Mouse (Mus musculus): ENCODE data around the gene Serpinb12. TPM values are rescaled to one million over a fixed set of nuclear protein-coding genes. Genes with fewer than 3 reads are reported as not detected.
"Not testable (repeated sequence)": the region's sequence is repeated elsewhere in the genome, so short reads cannot be mapped to it uniquely, and the experiment has no call there.

Serpinb12 gene
- total RNA-seq (2021), result not detected
- long read RNA-seq, experiment 1, result 0 reads
- long read RNA-seq, experiment 2, result 0 reads

DNA sequence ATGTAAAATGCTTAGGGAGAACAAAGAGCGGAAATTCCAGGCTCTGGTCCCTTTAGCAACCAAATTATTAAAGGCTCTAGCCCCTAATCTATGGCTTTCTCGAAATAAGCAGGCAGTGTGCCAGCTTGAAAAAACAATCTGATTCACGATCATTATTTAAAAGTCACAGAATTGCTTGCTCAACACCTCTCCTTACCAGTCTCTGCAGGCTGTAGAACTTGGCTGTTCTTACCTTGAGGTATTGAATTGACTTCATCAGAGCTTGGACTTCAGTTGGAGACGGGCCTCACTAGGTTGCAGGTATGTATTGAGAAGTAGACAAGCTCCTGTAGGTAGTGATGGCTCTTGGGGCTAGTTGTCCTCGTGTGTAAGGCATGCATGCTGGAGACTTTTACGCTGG lies at the start of gene Serpinb12:
Gene Serpinb12, plus strand, starts transcription at position 185 of the 400 bp plus-strand sequence.
- no peak for DNase-seq (ENCODE audit: low spot score in 2 of 2)

- DNase-seq (ENCODE audit: low spot score in 2 of 2), result not testable (repeated sequence)
Observed at GRCm38 (mm10) chr1:106895142-106895541, 39.1 kb upstream of the Serpinb12 start.

GRCm38 (mm10) chr1:106901406-106901805 lies 32.8 kb upstream of the Serpinb12 start:
- DNase-seq (ENCODE audit: low spot score in 2 of 2), result no peak

DNA sequence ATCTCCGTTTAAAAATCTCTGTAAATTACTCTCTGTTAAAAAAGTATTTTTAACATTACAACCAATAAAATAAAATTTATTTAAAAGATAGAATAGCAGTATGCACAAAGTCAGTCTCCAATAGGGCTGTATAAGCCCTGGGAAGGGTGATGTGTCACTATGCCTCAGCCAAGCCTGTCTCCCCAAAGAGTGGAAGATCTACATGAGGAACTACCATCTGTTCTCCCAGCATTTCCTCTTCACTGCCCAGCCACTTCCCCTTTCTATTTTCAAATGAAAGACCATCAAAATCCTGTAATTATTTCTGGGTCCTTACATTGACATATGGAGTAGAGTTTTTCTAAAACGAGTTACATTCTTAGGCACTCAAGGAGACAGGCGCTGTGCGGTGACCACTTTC lies 2.3 kb upstream of the Serpinb12 start:
- DNase-seq (ENCODE audit: low spot score in 2 of 2), result no peak

GRCm38 (mm10) chr1:106933658-106934057 lies 591 bp upstream of the Serpinb12 start:
- DNase-seq (ENCODE audit: low spot score in 2 of 2), result no peak

DNA sequence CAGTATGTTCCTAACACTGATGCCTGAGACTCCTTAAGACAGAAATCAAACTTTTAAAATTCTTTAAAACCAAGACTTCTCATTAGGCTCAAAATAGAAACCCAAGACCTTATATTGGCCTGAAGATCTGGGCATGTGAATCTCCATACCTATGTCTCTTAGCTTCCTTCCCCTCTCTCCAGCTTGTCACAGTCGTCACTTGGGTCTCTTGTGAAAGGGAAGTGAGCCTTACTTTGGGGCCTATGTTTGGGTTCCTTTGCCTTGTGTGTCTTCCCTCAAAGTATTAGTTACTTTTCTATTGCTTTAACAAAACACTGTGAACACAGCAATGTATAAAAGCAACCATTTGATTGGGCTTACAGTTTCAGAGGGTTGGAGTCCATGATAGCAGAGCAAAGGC lies 13.0 kb downstream of the Serpinb12 start:
- DNase-seq (ENCODE audit: low spot score in 2 of 2), result no peak

GRCm38 (mm10) chr1:106959981-106960380 lies 25.7 kb downstream of the Serpinb12 start:
- no peak for DNase-seq (ENCODE audit: low spot score in 2 of 2)

DNA sequence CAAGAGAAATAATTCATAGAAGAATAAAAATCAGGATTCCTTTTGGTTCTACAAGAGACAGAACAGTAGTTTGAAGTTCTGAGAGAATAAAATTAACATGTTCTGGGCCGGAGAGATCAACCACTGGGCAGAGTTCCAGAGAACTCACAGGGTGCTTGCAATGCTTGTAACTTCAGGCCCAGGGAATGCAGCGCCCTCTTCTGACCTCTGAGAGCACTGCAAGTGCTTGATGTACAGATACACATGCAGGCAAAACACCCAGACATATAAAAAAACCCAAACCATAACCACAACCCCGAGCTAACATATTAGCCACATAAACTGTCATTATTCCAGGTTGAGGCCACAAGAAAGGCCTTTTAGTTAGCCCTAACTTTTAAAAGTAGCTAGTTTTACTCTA lies 26.8 kb downstream of the Serpinb12 start:
- no peak for DNase-seq (ENCODE audit: low spot score in 2 of 2)

- DNase-seq (ENCODE audit: low spot score in 2 of 2), result no peak
Observed at GRCm38 (mm10) chr1:106980684-106981083, 46.4 kb downstream of the Serpinb12 start, which contains the start of gene Serpinb13. TSS of gene Serpinb13 (plus strand) at chr1:106980984.

DNA sequence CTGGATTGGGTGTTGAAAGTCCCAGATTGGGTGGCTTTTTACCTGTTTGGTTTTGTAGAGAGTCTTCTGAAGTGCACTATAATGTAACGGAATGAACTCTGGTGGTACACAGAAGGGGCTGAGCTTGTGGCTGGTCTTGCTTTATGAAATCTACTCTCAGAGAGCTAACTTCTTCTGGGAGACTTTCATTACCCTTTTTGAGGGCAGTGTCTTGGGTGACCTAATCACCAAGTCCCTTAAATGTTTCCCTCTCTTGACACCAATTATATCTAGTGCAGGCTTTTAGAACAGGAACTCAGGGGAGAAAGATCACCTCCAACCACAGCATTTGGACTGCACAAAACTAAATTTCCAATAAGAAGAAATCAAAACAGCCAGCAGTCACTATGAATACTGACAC lies 48.8 kb downstream of the Serpinb12 start:
- DNase-seq (ENCODE audit: low spot score in 2 of 2), result no peak

GRCm38 (mm10) chr1:106983865-106984264 lies 49.6 kb downstream of the Serpinb12 start:
- DNase-seq (ENCODE audit: low spot score in 2 of 2), result no peak

DNA sequence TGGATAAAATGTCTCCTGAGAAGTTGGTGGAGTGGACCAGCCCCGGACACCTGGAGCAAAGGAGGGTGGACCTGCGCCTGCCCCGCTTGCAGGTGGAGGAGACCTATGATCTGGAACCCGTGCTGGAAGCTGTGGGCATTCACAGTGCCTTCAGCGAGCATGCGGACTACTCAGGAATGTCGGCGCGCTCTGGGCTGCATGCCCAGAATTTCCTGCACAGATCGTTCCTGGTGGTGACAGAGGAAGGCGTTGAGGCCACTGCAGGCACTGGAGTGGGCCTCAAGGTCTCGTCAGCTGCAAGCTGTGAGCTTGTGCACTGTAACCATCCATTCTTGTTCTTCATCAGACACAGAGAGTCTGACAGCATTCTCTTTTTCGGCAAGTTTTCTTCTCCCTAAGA lies 66.2 kb downstream of the Serpinb12 start:
- DNase-seq (ENCODE audit: low spot score in 2 of 2), result no peak

GRCm38 (mm10) chr1:107001754-107002153 lies 67.5 kb downstream of the Serpinb12 start:
- DNase-seq (ENCODE audit: low spot score in 2 of 2), result no peak

- DNase-seq (ENCODE audit: low spot score in 2 of 2), result no peak
Observed at GRCm38 (mm10) chr1:107006316-107006715, 72.1 kb downstream of the Serpinb12 start.

Other genes starting within 250 kb of the Serpinb12 start
- gene Bcl2, start 220.2 kb upstream of the Serpinb12 start, total RNA-seq (2021), result 10 to 100 TPM in 1 of 2 experiments, 1 to 10 TPM in 1; 9.1 to 13.3 TPM
- gene Kdsr, start 174.7 kb upstream of the Serpinb12 start, total RNA-seq (2021), result 10 to 100 TPM; 26.3 to 30.8 TPM
- 100 to 1,000 TPM; 128 to 129 TPM for gene Vps4b, start 137.7 kb upstream of the Serpinb12 start, total RNA-seq (2021)
- not detected for gene Serpinb5, start 73.3 kb upstream of the Serpinb12 start, total RNA-seq (2021)
- gene Serpinb13, start 46.5 kb downstream of the Serpinb12 start, total RNA-seq (2021), result not detected
- not detected for gene Serpinb3a, start 117.9 kb downstream of the Serpinb12 start, total RNA-seq (2021)
- not detected for gene Serpinb3d, start 149.1 kb downstream of the Serpinb12 start, total RNA-seq (2021)

Data from adrenal gland, postnatal 4 days (tissue).